ENCODE assay signal across 18 mouse cellular contexts in genomic region chr7:90335755-90336194, GRCm38 (mm10). TPM values are rescaled to one million over a fixed set of nuclear protein-coding genes. Genes with fewer than 3 reads are reported as not detected.
DNase-seq lines count a peak whose midpoint lies in the region; ATAC-seq and TF ChIP-seq lines count a peak whose summit lies in the region.
"Had no signal": no experiment of that assay in that cellular context is flagged by ENCODE, and none has a peak within 500 bp of the region (broad histone marks: within the 10 kb centered on the region; RNA-seq: fewer than 3 reads in every experiment).

No protein-coding gene starts in this region.

- H3K27ac ChIP-seq in gastrocnemius, adult 2 months, result peak overlapping the region; percentile 53
- H3K27ac ChIP-seq in intestine, postnatal 0 days (ENCODE audit: low read depth, low read length), result no peak overlapping the region
- H3K27ac ChIP-seq: forebrain, embryonic 13.5 days; heart, embryonic 13.5 days; hindbrain, embryonic 10.5 days; liver, embryonic 12.5 days; neural tube, embryonic 13.5 days had no signal

- no peak for DNase-seq in gastrocnemius, adult 2 months
- DNase-seq in gastrocnemius, adult 8-10 months (ENCODE audit: low spot score in 2 of 2), result no peak
- peak; percentile 69 for DNase-seq in Patski (ENCODE audit: low read depth, low spot score)
- DNase-seq in embryo, embryonic 10.5 days (ENCODE audit: low spot score), result peak; percentile 56
- DNase-seq in kidney, postnatal 14 days, result peak; percentile 63
- no peak for DNase-seq in gastrocnemius, postnatal 10 days
- no peak for DNase-seq in layer of hippocampus, postnatal 25 days (ENCODE audit: extremely low spot score in 1 of 2, low spot score in 1 of 2)
- DNase-seq: cerebellum, postnatal 10 days; layer of hippocampus, adult 9-11 months; thymus, postnatal 4 days had no signal

- intact Hi-C loops in gastrocnemius, adult 2 months (cut with DNase I), result no loop called here

- ATAC-seq in Patski, result peak; percentile 68
- no peak for ATAC-seq in intestine, postnatal 0 days
- ATAC-seq: forebrain, embryonic 13.5 days; inflammation-experienced regulatory T-cells, adult 6 months; liver, embryonic 12.5 days; midbrain, embryonic 16.5 days had no signal

- no peak overlapping the region for H3K9ac ChIP-seq in intestine, postnatal 0 days (ENCODE audit: low read depth, low read length)
- H3K9ac ChIP-seq: forebrain, embryonic 13.5 days; heart, embryonic 13.5 days; liver, embryonic 12.5 days; neural tube, embryonic 13.5 days had no signal

- WGBS in intestine, postnatal 0 days, result 44% methylated on average over 3 of the region's 3 CpGs

- H3K4me2 ChIP-seq in intestine, postnatal 0 days (replicated peaks; ENCODE audit: low read depth), result no peak overlapping the region
- H3K4me2 ChIP-seq: forebrain, embryonic 13.5 days; heart, embryonic 13.5 days; liver, embryonic 12.5 days; neural tube, embryonic 13.5 days had no signal

- POLR2A ChIA-PET in Patski (lab: Charles Lee), result no interaction called here

- H3K27me3 ChIP-seq in Patski, result no peaks in the 10 kb centered on the region
- H3K27me3 ChIP-seq in intestine, postnatal 0 days (replicated peaks; ENCODE audit: control insufficient read depth, insufficient read depth, low read length), result no peaks in the 10 kb centered on the region
- H3K27me3 ChIP-seq: forebrain, embryonic 13.5 days; heart, embryonic 13.5 days; liver, embryonic 12.5 days; neural tube, embryonic 13.5 days had no signal

- CTCF ChIA-PET in Patski (lab: Charles Lee), result interaction anchor here (1.0 to 1.3 kb wide), 2 partner anchors 52 to 65 kb away, joined by 3 read pairs; no protein-coding TSS in a partner anchor

- no peaks in the 10 kb centered on the region for H3K4me1 ChIP-seq in intestine, postnatal 0 days (replicated peaks; ENCODE audit: control insufficient read depth, insufficient read depth, low read length)
- H3K4me1 ChIP-seq: forebrain, embryonic 13.5 days; liver, embryonic 12.5 days; neural tube, embryonic 13.5 days had no signal

- in situ Hi-C loops in Patski (cut with MboI; ENCODE audit: low pct_unique_long_range_greater_than_20kb), result no loop called here

- H3K36me3 ChIP-seq in intestine, postnatal 0 days (ENCODE audit: control insufficient read depth, insufficient read depth), result no peaks in the 10 kb centered on the region
- H3K36me3 ChIP-seq: heart, embryonic 13.5 days; hindbrain, embryonic 10.5 days; liver, embryonic 12.5 days; neural tube, embryonic 13.5 days had no signal

- no peak overlapping the region for H3K4me3 ChIP-seq in gastrocnemius, adult 2 months
- no peak overlapping the region for H3K4me3 ChIP-seq in intestine, postnatal 0 days (ENCODE audit: low read depth, low read length)
- H3K4me3 ChIP-seq: forebrain, embryonic 13.5 days; heart, embryonic 13.5 days; hindbrain, embryonic 10.5 days; liver, embryonic 12.5 days; neural tube, embryonic 13.5 days had no signal

- no peaks in the 10 kb centered on the region for H3K9me3 ChIP-seq in intestine, postnatal 0 days (ENCODE audit: control insufficient read depth)
- H3K9me3 ChIP-seq: forebrain, embryonic 13.5 days; heart, embryonic 13.5 days; hindbrain, embryonic 10.5 days; liver, embryonic 12.5 days; neural tube, embryonic 13.5 days had no signal

- no peak for TF ChIP-seq CTCF in gastrocnemius, adult 2 months (IDR thresholded peaks at IDR 0.05)
- TF ChIP-seq CTCF in Patski (IDR thresholded peaks at IDR 0.05), result no peak
- TF ChIP-seq CTCF in intestine, postnatal 0 days (IDR thresholded peaks at IDR 0.05; ENCODE audit: low read depth), result no peak

RNA-seq across cellular contexts. Expression of gene Sytl2, which starts 33.7 kb away (rescaled TPM):
- total RNA-seq in gastrocnemius, adult 2 months (2021), result 1 to 10 TPM; 3.3 to 3.7 TPM
- 1 to 10 TPM; 2.1 to 3.8 (median 3.1) TPM for total RNA-seq in gastrocnemius, adult 8-10 months (2022)
- polyA plus RNA-seq in Patski (2021), result 214 TPM
- total RNA-seq in gastrocnemius, postnatal 10 days (2021), result 10 to 100 TPM; 75.0 to 91.4 TPM
- polyA plus RNA-seq in intestine, postnatal 0 days (2015; fragmentation: Nextera tagmentation; extraction: Ambion mirVana), result 7.0 and 7.4 TPM in 2 replicates
- 10 to 100 TPM; 40.4 to 49.5 TPM for total RNA-seq in layer of hippocampus, postnatal 25 days (2021)

Comparison
In these comparisons a context has a peak if more than half of its experiments do, and no peak if none do; other contexts are left out.
1. RNA of gene Sytl2, which starts 33.7 kb away (total RNA-seq): 75.0 to 91.4 TPM in gastrocnemius, postnatal 10 days and 40.4 to 49.5 TPM in layer of hippocampus, postnatal 25 days; 3.3 to 3.7 TPM in gastrocnemius, adult 2 months and 2.1 to 3.8 TPM in gastrocnemius, adult 8-10 months; every median in the first group is over 4 times any median in the second.
2. DNase-seq: peak in Patski (single experiment), embryo, embryonic 10.5 days (single experiment) and kidney, postnatal 14 days (single experiment); none in gastrocnemius, adult 2 months (single experiment), gastrocnemius, adult 8-10 months (0 of 2), gastrocnemius, postnatal 10 days (single experiment) and layer of hippocampus, postnatal 25 days (0 of 2).